Mouse (Mus musculus): Measurements from ENCODE around the gene Igfbp6.

DNA sequence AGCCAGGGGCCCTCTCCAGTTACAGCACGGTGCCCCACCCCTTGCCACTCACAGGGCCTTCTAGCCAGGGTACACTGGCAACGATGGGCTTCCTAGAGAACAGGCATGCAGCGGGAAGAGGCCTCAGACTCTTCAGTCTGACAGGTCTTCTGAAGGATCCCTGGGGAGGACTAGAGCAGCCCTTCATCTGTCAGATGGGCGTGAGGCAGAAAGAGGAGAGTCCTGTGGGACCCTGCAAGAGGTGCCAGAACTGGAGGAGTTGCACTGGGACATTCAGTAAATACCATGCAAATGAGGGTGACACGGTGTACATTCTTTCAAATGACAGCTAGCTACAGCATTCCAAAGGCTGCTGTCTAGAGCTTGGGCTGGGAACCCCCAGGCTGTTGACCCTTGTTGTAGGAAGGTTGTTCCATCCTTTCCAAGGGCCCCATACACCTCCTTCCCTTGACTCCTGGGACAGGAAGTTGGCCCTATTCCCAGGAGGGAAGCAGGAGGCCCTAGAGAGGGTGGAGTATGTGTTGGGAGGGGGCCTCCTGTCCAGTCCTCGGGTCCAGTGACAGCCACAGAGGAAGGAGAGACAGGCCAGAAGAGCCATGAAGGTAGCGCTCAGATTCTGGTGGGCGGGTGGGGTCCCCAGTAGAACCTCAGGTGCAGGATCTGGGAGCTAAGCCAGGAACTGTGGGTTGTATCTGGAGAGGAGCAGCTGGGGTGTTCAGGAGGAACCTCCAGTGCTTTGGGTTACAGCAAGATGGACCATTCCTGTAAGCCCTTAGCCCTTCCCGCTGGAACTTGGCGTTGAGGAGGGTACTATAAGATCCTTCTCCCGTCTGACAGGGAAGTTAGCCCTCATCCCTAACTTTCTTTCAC is 42.3 kb upstream of the Igfbp6 start:
- TF ChIP-seq CTCF (IDR thresholded peaks at IDR 0.05; ENCODE audit: low read depth) (no peak), EP300 (IDR thresholded peaks at IDR 0.05; ENCODE audit: low read depth) (no peak)

All from liver, embryonic 14.5 days (tissue).